Mouse (Mus musculus) colon, adult 2 months (tissue): Measurements from ENCODE around the gene Atrn. TPM values are rescaled to one million over a fixed set of nuclear protein-coding genes. Genes with fewer than 3 reads are reported as not detected.

ENCODE experiments used
- polyA plus RNA-seq: library from polyadenylated mRNA; depleted of rRNA; stranded (reverse); fragments of >200 nt; gene quantifications from 2 replicates; pipeline ENCODE4 v1.2.3, GENCODE M21; 2012; rRNA removed

Gene Atrn
- 7.3 TPM in 2 replicates for polyA plus RNA-seq

GRCm38 (mm10) chr2:130905751-130906583, at the start of gene Atrn, which contains the start of gene 4930402H24Rik:
Gene Atrn, plus strand, starts transcription at chr2:130906495.
Gene 4930402H24Rik, minus strand, starts transcription at chr2:130906406.

GRCm38 (mm10) chr2:131042988-131043387, 136.7 kb downstream of the Atrn start, which contains the start of gene Gfra4:
Gene Gfra4, minus strand, starts transcription at chr2:131043088.

GRCm38 (mm10) chr2:131063404-131063864, 157.1 kb downstream of the Atrn start, which contains the start of gene Adam33:
Gene Adam33, minus strand, starts transcription at chr2:131063814.

Other genes starting within 250 kb of the Atrn start
- 73.1 and 112 TPM in 2 replicates for gene Ddrgk1, start 241.8 kb upstream of the Atrn start, polyA plus RNA-seq
- 23.8 and 25.9 TPM in 2 replicates for gene Itpa, start 238.9 kb upstream of the Atrn start, polyA plus RNA-seq
- 0.83 and 1.2 TPM in 2 replicates for gene Slc4a11, start 209.0 kb upstream of the Atrn start, polyA plus RNA-seq
- 16.5 and 19.1 TPM in 2 replicates for gene 4930402H24Rik, start 89 bp upstream of the Atrn start, polyA plus RNA-seq
- 39.4 and 46.2 TPM in 2 replicates for gene Gfra4, start 136.6 kb downstream of the Atrn start, polyA plus RNA-seq
- 56.1 and 60.3 TPM in 2 replicates for gene Adam33, start 157.3 kb downstream of the Atrn start, polyA plus RNA-seq
- gene Siglec1, start 180.3 kb downstream of the Atrn start, polyA plus RNA-seq, result 5.4 and 5.6 TPM in 2 replicates
- gene Hspa12b, start 220.8 kb downstream of the Atrn start, polyA plus RNA-seq, result 7.4 and 8.0 TPM in 2 replicates
- gene Gm11037, start 227.0 kb downstream of the Atrn start, polyA plus RNA-seq, result not detected in 2 replicates